Mouse (Mus musculus): ENCODE measurements around the gene Gsta2. TPM values are rescaled to one million over a fixed set of nuclear protein-coding genes. Genes with fewer than 3 reads are reported as not detected.

The Gsta2 gene
- polyA plus RNA-seq, 1 experiment from 2014 or later = 0.20 TPM

DNA sequence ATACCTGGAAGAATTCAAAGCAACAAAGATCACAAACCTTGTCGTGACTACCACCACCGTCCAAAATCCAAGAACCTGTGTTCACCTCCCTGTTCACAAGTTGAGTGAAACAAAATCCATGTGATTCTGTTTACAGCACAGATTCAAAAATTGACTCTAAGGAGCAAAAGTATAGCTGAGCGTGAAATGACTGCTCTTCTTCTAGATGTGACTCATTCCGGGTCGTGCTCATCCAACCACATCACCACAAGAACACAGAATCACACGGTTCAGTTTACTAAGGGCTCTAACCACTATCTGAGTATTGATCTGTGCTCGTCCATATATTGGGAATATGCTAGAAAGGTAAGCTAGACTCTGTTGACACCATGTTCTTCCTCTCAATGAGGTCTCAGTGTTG, 31.4 kb upstream of the Gsta2 start:
- Histone ChIP-seq H3K36me3 (ENCODE audit: control insufficient read depth, insufficient read depth) (no peaks in the 10 kb centered on the region), H3K4me1 (ENCODE audit: control insufficient read depth, insufficient read depth, low read length) (no peaks in the 10 kb centered on the region), H3K9me3 (replicated peaks; ENCODE audit: control insufficient read depth, low read length) (no peaks in the 10 kb centered on the region; the same call in 1 of the 2 replicates), H3K27ac (ENCODE audit: low read length) (no peak overlapping the region), H3K9ac (ENCODE audit: low read length) (no peak overlapping the region), H3K4me3 (ENCODE audit: low read length) (no peak overlapping the region), H3K27me3 (ENCODE audit: control insufficient read depth, insufficient read depth, low read length) (peaks cover 6% of the 10 kb centered on the region), H3K4me2 (ENCODE audit: low read depth, low read length) (no peak overlapping the region)
- 81% methylated on average over 7 of the region's 7 CpGs for WGBS
- ATAC-seq (replicated peaks; ENCODE audit: extremely low read depth, insufficient read depth, low FRiP score) = no peak

DNA sequence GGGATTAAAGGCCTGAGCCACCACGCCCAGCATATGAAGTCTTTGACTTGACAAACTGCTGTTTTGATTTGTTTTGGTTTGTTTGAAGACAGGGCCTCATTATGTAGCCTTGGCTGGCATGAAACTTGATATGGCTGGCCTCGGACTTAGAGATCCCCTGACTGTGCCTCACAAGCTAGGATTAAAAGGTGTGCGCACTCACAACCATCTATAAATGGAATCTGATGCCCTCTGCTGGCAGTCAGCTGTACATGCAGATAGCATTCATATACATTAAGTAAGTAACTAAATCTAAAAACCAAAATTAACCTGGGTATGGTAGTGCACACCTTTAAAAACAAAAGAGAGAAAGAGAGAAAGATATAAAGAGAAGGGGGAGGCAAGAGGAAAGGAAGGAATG, 30.3 kb upstream of the Gsta2 start:
- H3K9ac ChIP-seq (ENCODE audit: low read length) = no peak overlapping the region
- H3K4me3 ChIP-seq (ENCODE audit: low read length) = no peak overlapping the region
- ATAC-seq (replicated peaks; ENCODE audit: extremely low read depth, insufficient read depth, low FRiP score) = no peak
- no peaks in the 10 kb centered on the region for H3K4me1 ChIP-seq (ENCODE audit: control insufficient read depth, insufficient read depth, low read length)
- no peaks in the 10 kb centered on the region; the same call in 1 of the 2 replicates for H3K9me3 ChIP-seq (replicated peaks; ENCODE audit: control insufficient read depth, low read length)
- H3K27ac ChIP-seq (ENCODE audit: low read length) = no peak overlapping the region
- H3K27me3 ChIP-seq (ENCODE audit: control insufficient read depth, insufficient read depth, low read length) = no peaks in the 10 kb centered on the region
- no peaks in the 10 kb centered on the region for H3K36me3 ChIP-seq (ENCODE audit: control insufficient read depth, insufficient read depth)
- WGBS = 45% methylated on average over 3 of the region's 3 CpGs
- no peak overlapping the region for H3K4me2 ChIP-seq (ENCODE audit: low read depth, low read length)

- peak; percentile 69; the same call in 1 of the 2 replicates for ATAC-seq (replicated peaks; ENCODE audit: extremely low read depth, insufficient read depth, low FRiP score)
- peak within 1 kb of the TSS; percentile 43 for H3K9ac ChIP-seq (ENCODE audit: low read length)
- H3K4me3 ChIP-seq (ENCODE audit: low read length) = peak within 1 kb of the TSS; percentile 42
Measured at GRCm38 (mm10) chr9:78378113-78378785, 22.7 kb upstream of the Gsta2 start, which contains the start of gene Ooep. Gene Ooep (minus strand): TSS chr9:78378725.

GRCm38 (mm10) chr9:78377546-78377945, 22.0 kb upstream of the Gsta2 start:
- no peak overlapping the region; the same call in 1 of the 2 replicates for H3K4me3 ChIP-seq (ENCODE audit: low read length)
- ATAC-seq (replicated peaks; ENCODE audit: extremely low read depth, insufficient read depth, low FRiP score) = no peak
- H3K4me1 ChIP-seq (ENCODE audit: control insufficient read depth, insufficient read depth, low read length) = peaks cover 5% of the 10 kb centered on the region
- H3K27me3 ChIP-seq (ENCODE audit: control insufficient read depth, insufficient read depth, low read length) = no peaks in the 10 kb centered on the region
- H3K27ac ChIP-seq (ENCODE audit: low read length) = no peak overlapping the region
- peak overlapping the region; percentile 71; the same call in 1 of the 2 replicates for H3K4me2 ChIP-seq (ENCODE audit: low read depth, low read length)
- H3K9me3 ChIP-seq (replicated peaks; ENCODE audit: control insufficient read depth, low read length) = no peaks in the 10 kb centered on the region
- no peaks in the 10 kb centered on the region for H3K36me3 ChIP-seq (ENCODE audit: control insufficient read depth, insufficient read depth)
- WGBS = 49% methylated on average over 8 of the region's 8 CpGs
- no peak overlapping the region for H3K9ac ChIP-seq (ENCODE audit: low read length)

More at GRCm38 (mm10) chr9:78378113-78378785, 22.7 kb upstream of the Gsta2 start, which contains the start of gene Ooep:
- Histone ChIP-seq H3K4me1 (ENCODE audit: control insufficient read depth, insufficient read depth, low read length) (peaks cover 5% of the 10 kb centered on the region), H3K27ac (ENCODE audit: low read length) (no peak within 1 kb of the TSS), H3K36me3 (ENCODE audit: control insufficient read depth, insufficient read depth) (no peaks in the 10 kb centered on the region), H3K4me2 (ENCODE audit: low read depth, low read length) (peak within 1 kb of the TSS; percentile 71), H3K27me3 (ENCODE audit: control insufficient read depth, insufficient read depth, low read length) (no peaks in the 10 kb centered on the region), H3K9me3 (replicated peaks; ENCODE audit: control insufficient read depth, low read length) (no peaks in the 10 kb centered on the region)
- WGBS = 3% methylated on average over 23 of the region's 23 CpGs

DNA sequence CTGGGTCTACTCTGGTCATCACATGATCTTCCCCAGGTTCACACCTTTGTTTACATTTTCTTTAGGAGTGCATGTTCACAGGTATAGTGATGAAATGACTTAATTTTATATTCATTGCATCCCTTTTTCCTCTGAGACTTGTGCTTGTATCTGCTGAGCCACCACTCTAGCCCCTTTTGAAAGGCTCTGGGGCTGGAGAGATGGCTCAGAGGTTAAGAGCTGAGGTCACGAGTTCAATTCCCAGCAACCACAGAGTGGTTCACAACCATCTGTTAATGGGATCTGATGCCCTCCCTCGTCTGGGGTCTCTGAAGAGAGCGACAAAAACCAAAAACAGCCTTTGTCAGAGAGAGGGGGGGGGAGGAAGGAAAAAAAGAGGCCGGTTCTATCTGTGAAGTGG, 19.9 kb upstream of the Gsta2 start:
- WGBS = 67% methylated on average over 4 of the region's 4 CpGs
- H3K9ac ChIP-seq (ENCODE audit: low read length) = no peak overlapping the region

DNA sequence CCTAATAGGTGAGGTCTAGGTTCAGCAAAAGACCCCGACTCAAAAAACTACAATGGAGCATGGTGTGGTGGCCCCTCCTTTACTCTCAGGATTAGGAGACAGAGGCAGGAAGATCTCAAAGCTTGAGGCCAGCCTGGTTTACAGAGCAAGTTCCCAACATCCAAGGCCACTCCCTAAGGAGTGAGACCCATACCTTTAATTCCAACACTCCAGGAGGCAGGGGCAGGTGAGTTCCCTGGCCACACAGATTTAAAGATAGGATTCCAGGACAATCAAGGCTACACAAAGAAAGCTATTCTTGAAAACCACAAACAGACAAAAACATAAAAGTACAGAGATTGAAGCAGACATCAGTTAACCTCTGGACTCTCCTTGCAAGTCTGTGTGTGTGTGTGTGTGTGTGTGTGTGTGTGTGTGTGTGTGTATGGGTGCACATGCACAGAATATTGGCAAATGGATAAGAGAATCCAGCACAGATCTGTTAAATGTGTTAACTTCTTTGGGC, 19.3 kb upstream of the Gsta2 start:
- Histone ChIP-seq H3K27ac (ENCODE audit: low read length) (no peak overlapping the region), H3K4me1 (ENCODE audit: control insufficient read depth, insufficient read depth, low read length) (peaks cover 5% of the 10 kb centered on the region), H3K9me3 (replicated peaks; ENCODE audit: control insufficient read depth, low read length) (no peaks in the 10 kb centered on the region), H3K36me3 (ENCODE audit: control insufficient read depth, insufficient read depth) (no peaks in the 10 kb centered on the region), H3K27me3 (ENCODE audit: control insufficient read depth, insufficient read depth, low read length) (no peaks in the 10 kb centered on the region), H3K4me3 (ENCODE audit: low read length) (no peak overlapping the region), H3K4me2 (ENCODE audit: low read depth, low read length) (no peak overlapping the region), H3K9ac (ENCODE audit: low read length) (no peak overlapping the region)
- ATAC-seq (replicated peaks; ENCODE audit: extremely low read depth, insufficient read depth, low FRiP score) = no peak
- WGBS = 62% methylated on average over 1 of the region's 1 CpGs

More for the DNA sequence above, 19.9 kb upstream of the Gsta2 start:
- H3K4me1 ChIP-seq (ENCODE audit: control insufficient read depth, insufficient read depth, low read length) = peaks cover 5% of the 10 kb centered on the region
- H3K9me3 ChIP-seq (replicated peaks; ENCODE audit: control insufficient read depth, low read length) = no peaks in the 10 kb centered on the region
- no peak overlapping the region for H3K4me2 ChIP-seq (ENCODE audit: low read depth, low read length)
- H3K27me3 ChIP-seq (ENCODE audit: control insufficient read depth, insufficient read depth, low read length) = no peaks in the 10 kb centered on the region
- ATAC-seq (replicated peaks; ENCODE audit: extremely low read depth, insufficient read depth, low FRiP score) = no peak
- no peaks in the 10 kb centered on the region for H3K36me3 ChIP-seq (ENCODE audit: control insufficient read depth, insufficient read depth)
- no peak overlapping the region for H3K27ac ChIP-seq (ENCODE audit: low read length)
- H3K4me3 ChIP-seq (ENCODE audit: low read length) = no peak overlapping the region

- Histone ChIP-seq H3K27ac (ENCODE audit: low read length) (no peak overlapping the region), H3K36me3 (ENCODE audit: control insufficient read depth, insufficient read depth) (no peaks in the 10 kb centered on the region), H3K9ac (ENCODE audit: low read length) (no peak overlapping the region), H3K4me1 (ENCODE audit: control insufficient read depth, insufficient read depth, low read length) (peaks cover 5% of the 10 kb centered on the region), H3K27me3 (ENCODE audit: control insufficient read depth, insufficient read depth, low read length) (no peaks in the 10 kb centered on the region), H3K4me2 (ENCODE audit: low read depth, low read length) (no peak overlapping the region), H3K4me3 (ENCODE audit: low read length) (no peak overlapping the region), H3K9me3 (replicated peaks; ENCODE audit: control insufficient read depth, low read length) (no peaks in the 10 kb centered on the region)
- 49% methylated on average over 5 of the region's 5 CpGs for WGBS
- no peak for ATAC-seq (replicated peaks; ENCODE audit: extremely low read depth, insufficient read depth, low FRiP score)
Measured at GRCm38 (mm10) chr9:78374397-78374796, 18.8 kb upstream of the Gsta2 start.

GRCm38 (mm10) chr9:78372827-78373504, 17.4 kb upstream of the Gsta2 start:
- ATAC-seq (replicated peaks; ENCODE audit: extremely low read depth, insufficient read depth, low FRiP score) = no peak
- Histone ChIP-seq H3K9me3 (replicated peaks; ENCODE audit: control insufficient read depth, low read length) (no peaks in the 10 kb centered on the region), H3K9ac (ENCODE audit: low read length) (no peak overlapping the region), H3K4me3 (ENCODE audit: low read length) (no peak overlapping the region), H3K4me2 (ENCODE audit: low read depth, low read length) (no peak overlapping the region), H3K27me3 (ENCODE audit: control insufficient read depth, insufficient read depth, low read length) (no peaks in the 10 kb centered on the region), H3K4me1 (ENCODE audit: control insufficient read depth, insufficient read depth, low read length) (peaks cover 1% of the 10 kb centered on the region), H3K27ac (ENCODE audit: low read length) (no peak overlapping the region), H3K36me3 (ENCODE audit: control insufficient read depth, insufficient read depth) (no peaks in the 10 kb centered on the region)
- 55% methylated on average over 10 of the region's 10 CpGs for WGBS

GRCm38 (mm10) chr9:78371441-78371840, 15.9 kb upstream of the Gsta2 start:
- no peaks in the 10 kb centered on the region for H3K4me1 ChIP-seq (ENCODE audit: control insufficient read depth, insufficient read depth, low read length)
- H3K9ac ChIP-seq (ENCODE audit: low read length) = no peak overlapping the region
- H3K4me3 ChIP-seq (ENCODE audit: low read length) = no peak overlapping the region
- H3K4me2 ChIP-seq (ENCODE audit: low read depth, low read length) = no peak overlapping the region
- no peak for ATAC-seq (replicated peaks; ENCODE audit: extremely low read depth, insufficient read depth, low FRiP score)
- H3K36me3 ChIP-seq (ENCODE audit: control insufficient read depth, insufficient read depth) = no peaks in the 10 kb centered on the region
- H3K9me3 ChIP-seq (replicated peaks; ENCODE audit: control insufficient read depth, low read length) = no peaks in the 10 kb centered on the region
- WGBS = 94% methylated on average over 3 of the region's 3 CpGs
- no peaks in the 10 kb centered on the region for H3K27me3 ChIP-seq (ENCODE audit: control insufficient read depth, insufficient read depth, low read length)
- no peak overlapping the region for H3K27ac ChIP-seq (ENCODE audit: low read length)
